Mouse (Mus musculus): ENCODE results near the gene H2afx. TPM values are rescaled to one million over a fixed set of nuclear protein-coding genes. Genes with fewer than 3 reads are reported as not detected.

H2afx gene
- polyA plus RNA-seq, 1 experiment from 2014 or later: 421 TPM

DNA sequence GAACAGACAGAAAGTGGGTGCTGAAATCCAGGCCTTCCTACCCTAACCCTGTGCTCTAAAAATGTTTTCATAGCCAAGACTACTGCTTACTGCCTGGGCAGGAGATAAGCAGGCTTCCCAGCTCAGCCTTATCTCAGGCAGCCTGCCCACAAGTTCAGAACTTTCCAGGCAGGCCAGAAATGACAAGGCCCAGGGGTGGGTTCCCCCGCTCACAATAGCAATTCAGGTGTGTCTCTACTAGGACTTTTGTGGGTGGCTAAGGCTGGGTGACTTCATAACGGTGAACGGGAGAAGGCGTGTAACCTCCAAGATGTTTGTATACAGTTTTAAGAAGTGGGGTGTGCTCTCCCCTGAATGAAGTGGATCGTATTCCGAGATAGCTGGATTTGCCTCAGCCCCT, 8.8 kb downstream of the H2afx start:
- peaks cover 12% of the 10 kb centered on the region; the same call in 1 of the 2 replicates for H3K4me1 ChIP-seq (ENCODE audit: control insufficient read depth, insufficient read depth, low read length)
- no peaks in the 10 kb centered on the region for H3K9me3 ChIP-seq (ENCODE audit: control insufficient read depth, low read length)
- 8% methylated on average over 6 of the region's 6 CpGs for WGBS
- peak overlapping the region; percentile 95; the same call in 1 of the 2 replicates for H3K27ac ChIP-seq (ENCODE audit: low read depth, low read length)
- peaks cover 45% of the 10 kb centered on the region for H3K36me3 ChIP-seq (ENCODE audit: control insufficient read depth, insufficient read depth, low read length)
- no peaks in the 10 kb centered on the region for H3K27me3 ChIP-seq (ENCODE audit: control insufficient read depth, insufficient read depth, low read length)
- peak overlapping the region; percentile 84 for H3K4me2 ChIP-seq (replicated peaks; ENCODE audit: low read depth, low read length)
- ATAC-seq (ENCODE audit: low FRiP score, low TSS enrichment): peak; percentile 5; the same call in 1 of the 2 replicates
- peak overlapping the region; percentile 73 for H3K9ac ChIP-seq (ENCODE audit: low read depth, low read length)
- H3K4me3 ChIP-seq (ENCODE audit: low read length): peak overlapping the region; percentile 64

DNA sequence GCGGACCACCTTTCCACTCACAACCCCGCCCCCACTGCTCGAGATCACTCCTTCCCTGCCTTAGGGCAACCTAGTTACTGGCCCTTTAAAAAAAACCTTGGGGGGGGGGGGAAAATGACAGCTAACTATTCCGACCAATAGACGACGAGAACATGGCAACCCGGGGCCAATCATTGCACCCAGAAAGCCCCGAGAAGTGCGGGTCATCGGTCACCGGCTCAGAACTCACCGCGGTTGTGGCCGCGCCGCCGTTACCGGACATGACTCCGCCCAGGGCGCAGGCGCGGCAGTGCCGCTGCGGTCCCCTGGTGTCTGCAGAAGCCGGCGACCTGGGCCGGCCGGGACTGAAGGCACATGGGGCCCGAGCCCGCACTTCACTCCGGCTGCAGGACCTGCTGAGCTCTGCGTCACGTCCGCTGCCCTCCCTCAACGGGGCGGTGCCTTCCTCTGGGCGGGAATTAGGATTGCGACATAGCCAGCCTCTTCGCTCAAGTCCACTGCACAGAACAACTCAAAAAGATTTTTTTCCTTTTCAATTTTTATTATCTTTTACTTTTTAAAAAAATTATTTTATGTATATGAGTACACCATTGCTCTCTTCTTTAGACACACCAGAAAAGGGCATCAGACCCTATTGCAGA, 9.4 kb downstream of the H2afx start, which contains the start of gene Hmbs:
TSS of gene Hmbs (minus strand) at position 448 of the 641 bp plus-strand sequence.
- peak; percentile 93 for ATAC-seq (ENCODE audit: low FRiP score, low TSS enrichment)
- Histone ChIP-seq H3K4me1 (ENCODE audit: control insufficient read depth, insufficient read depth, low read length) (peaks cover 12% of the 10 kb centered on the region; the same call in 1 of the 2 replicates), H3K9me3 (ENCODE audit: control insufficient read depth, low read length) (no peaks in the 10 kb centered on the region), H3K4me2 (replicated peaks; ENCODE audit: low read depth, low read length) (peak within 1 kb of the TSS; percentile 84), H3K36me3 (ENCODE audit: control insufficient read depth, insufficient read depth, low read length) (peaks cover 46% of the 10 kb centered on the region), H3K27ac (ENCODE audit: low read depth, low read length) (peak within 1 kb of the TSS; percentile 95), H3K9ac (ENCODE audit: low read depth, low read length) (peak within 1 kb of the TSS; percentile 73), H3K27me3 (ENCODE audit: control insufficient read depth, insufficient read depth, low read length) (no peaks in the 10 kb centered on the region), H3K4me3 (ENCODE audit: low read length) (peak within 1 kb of the TSS; percentile 64)
- WGBS: 0% methylated on average over 39 of the region's 39 CpGs

DNA sequence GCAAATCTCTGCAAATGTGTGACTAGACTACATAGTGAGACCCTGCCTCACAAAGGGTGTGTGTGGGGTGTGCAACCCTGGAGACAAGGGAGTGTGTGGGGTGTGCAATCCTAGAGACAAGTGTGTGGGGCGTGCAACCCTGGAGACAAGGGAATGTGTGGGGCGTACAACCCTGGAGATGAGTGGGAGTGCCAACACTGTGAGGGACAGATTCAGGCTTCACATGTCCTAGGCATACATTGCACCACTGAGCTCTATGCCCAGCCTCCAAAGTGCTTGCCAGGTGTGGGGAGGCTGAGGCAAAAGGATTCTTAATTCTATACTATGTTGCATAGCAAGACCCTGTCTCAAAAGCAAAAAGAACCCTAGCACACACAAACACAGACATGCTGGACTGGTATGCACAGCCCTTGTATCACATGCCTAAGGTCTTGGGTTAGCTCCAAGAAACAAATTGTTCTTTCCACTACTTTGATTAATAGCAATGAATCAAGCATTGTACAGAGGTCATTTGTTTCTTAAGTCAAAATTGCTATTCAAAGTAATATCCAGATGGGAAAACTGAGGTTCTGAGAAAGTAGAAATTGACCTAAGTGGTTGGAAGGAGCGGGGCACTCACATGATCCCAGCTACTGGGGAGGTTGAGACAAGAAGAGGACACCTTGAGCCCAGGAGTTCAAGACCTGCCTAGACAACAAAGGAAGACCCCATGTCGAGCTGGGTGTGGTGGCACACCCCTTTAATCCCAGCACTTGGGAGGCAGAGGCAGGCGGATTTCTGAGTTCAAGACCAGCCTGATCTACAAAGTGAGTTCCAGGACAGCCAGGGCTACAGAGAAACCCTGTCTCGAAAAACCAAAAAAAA, 11.3 kb downstream of the H2afx start:
- ATAC-seq (ENCODE audit: low FRiP score, low TSS enrichment): no peak
- 86% methylated on average over 6 of the region's 6 CpGs for WGBS
- Histone ChIP-seq H3K27ac (ENCODE audit: low read depth, low read length) (no peak overlapping the region), H3K4me3 (ENCODE audit: low read length) (no peak overlapping the region), H3K9me3 (ENCODE audit: control insufficient read depth, low read length) (no peaks in the 10 kb centered on the region), H3K4me2 (replicated peaks; ENCODE audit: low read depth, low read length) (no peak overlapping the region), H3K36me3 (ENCODE audit: control insufficient read depth, insufficient read depth, low read length) (peaks cover 46% of the 10 kb centered on the region), H3K4me1 (ENCODE audit: control insufficient read depth, insufficient read depth, low read length) (peaks cover 12% of the 10 kb centered on the region; the same call in 1 of the 2 replicates), H3K27me3 (ENCODE audit: control insufficient read depth, insufficient read depth, low read length) (no peaks in the 10 kb centered on the region), H3K9ac (ENCODE audit: low read depth, low read length) (no peak overlapping the region)

DNA sequence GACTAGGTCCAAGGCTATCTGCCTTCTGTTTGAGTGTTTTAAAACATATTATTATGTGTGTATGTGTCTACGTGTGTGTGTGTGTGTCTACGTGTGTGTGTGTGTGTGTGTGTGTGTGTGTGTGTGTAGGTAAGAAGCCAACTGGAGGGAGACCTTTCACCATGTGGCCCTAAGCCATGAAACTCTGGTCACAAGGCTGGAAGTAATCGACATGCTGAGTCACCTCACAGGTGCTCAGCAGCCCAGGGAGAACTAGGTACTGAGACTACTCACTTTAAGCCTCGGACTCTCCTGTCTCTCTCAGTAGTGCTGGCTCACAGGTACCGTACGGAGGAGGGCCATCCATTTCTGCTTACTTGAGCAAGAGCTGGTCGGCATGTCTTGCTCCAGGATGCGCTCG, 12.7 kb downstream of the H2afx start:
- no peaks in the 10 kb centered on the region for H3K27me3 ChIP-seq (ENCODE audit: control insufficient read depth, insufficient read depth, low read length)
- H3K36me3 ChIP-seq (ENCODE audit: control insufficient read depth, insufficient read depth, low read length): peaks cover 55% of the 10 kb centered on the region
- WGBS: 92% methylated on average over 9 of the region's 9 CpGs

DNA sequence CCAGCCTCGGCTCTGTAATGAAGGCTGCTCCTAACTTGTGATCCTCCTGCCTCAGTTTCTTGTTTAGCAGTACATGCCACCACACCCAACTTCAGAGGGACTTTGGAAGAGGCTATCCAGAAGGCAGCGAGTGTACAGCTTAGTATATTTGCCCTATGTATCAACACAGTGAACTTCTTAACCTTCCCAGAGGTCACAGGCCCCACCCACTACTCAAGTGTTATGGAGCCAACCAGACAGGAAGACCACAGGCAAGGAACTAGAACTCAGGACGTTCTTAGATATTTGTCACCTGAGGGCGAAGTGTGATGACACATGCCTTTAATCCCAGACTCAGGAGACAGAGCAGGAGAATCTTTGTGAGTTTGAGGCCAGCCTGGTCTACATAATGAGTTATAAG, 13.1 kb downstream of the H2afx start:
- 94% methylated on average over 4 of the region's 4 CpGs for WGBS
- ATAC-seq (ENCODE audit: low FRiP score, low TSS enrichment): no peak
- H3K9me3 ChIP-seq (ENCODE audit: control insufficient read depth, low read length): no peaks in the 10 kb centered on the region
- H3K9ac ChIP-seq (ENCODE audit: low read depth, low read length): no peak overlapping the region
- H3K4me3 ChIP-seq (ENCODE audit: low read length): no peak overlapping the region
- H3K27me3 ChIP-seq (ENCODE audit: control insufficient read depth, insufficient read depth, low read length): no peaks in the 10 kb centered on the region
- no peak overlapping the region for H3K4me2 ChIP-seq (replicated peaks; ENCODE audit: low read depth, low read length)
- no peak overlapping the region for H3K27ac ChIP-seq (ENCODE audit: low read depth, low read length)
- peaks cover 60% of the 10 kb centered on the region for H3K36me3 ChIP-seq (ENCODE audit: control insufficient read depth, insufficient read depth, low read length)
- H3K4me1 ChIP-seq (ENCODE audit: control insufficient read depth, insufficient read depth, low read length): peaks cover 6% of the 10 kb centered on the region; the same call in 1 of the 2 replicates

More for the DNA sequence above, 12.7 kb downstream of the H2afx start:
- H3K4me2 ChIP-seq (replicated peaks; ENCODE audit: low read depth, low read length): no peak overlapping the region
- no peak overlapping the region for H3K4me3 ChIP-seq (ENCODE audit: low read length)
- H3K9ac ChIP-seq (ENCODE audit: low read depth, low read length): no peak overlapping the region
- peaks cover 11% of the 10 kb centered on the region; the same call in 1 of the 2 replicates for H3K4me1 ChIP-seq (ENCODE audit: control insufficient read depth, insufficient read depth, low read length)
- H3K9me3 ChIP-seq (ENCODE audit: control insufficient read depth, low read length): no peaks in the 10 kb centered on the region
- no peak for ATAC-seq (ENCODE audit: low FRiP score, low TSS enrichment)
- no peak overlapping the region for H3K27ac ChIP-seq (ENCODE audit: low read depth, low read length)

DNA sequence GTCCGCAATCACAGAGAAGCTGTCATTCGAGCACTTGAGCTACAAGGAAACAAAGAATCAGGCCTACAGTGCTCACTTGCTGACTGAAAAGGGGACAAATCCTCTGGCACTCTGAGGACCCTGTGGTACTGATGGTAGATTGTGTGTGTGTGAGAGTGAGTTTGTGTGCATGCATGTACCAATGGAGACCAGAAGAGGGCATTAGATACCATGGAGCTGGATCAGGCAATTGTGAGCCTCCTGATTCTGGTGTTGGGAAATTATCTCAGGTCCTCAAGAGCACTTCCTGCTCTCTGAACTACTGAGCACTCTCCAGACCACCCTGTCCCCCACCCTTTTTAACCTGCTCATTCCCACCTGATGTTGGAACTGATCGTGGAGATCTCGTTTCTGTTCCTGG, 14.1 kb downstream of the H2afx start:
- no peak overlapping the region for H3K9ac ChIP-seq (ENCODE audit: low read depth, low read length)

DNA sequence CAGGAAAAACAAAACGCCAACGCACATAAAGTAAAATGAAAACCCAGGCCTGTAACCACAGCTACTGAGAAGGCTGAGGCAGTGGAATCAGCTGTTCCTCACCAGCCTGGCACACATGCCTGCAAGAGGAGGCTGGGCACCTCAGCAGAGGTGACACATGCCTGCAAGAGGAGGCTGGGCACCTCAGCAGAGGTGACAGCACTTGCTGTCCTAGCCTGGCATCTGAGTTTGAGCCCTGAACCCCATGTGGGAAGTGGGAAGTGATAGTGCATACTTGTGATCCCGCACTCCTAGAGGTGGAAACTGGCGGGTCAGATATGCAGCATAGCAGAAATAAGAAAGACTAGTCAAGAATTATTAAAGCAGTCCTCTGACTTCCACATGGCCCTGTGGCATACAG, 16.9 kb downstream of the H2afx start:
- H3K4me1 ChIP-seq (ENCODE audit: control insufficient read depth, insufficient read depth, low read length): no peaks in the 10 kb centered on the region
- H3K9ac ChIP-seq (ENCODE audit: low read depth, low read length): no peak overlapping the region
- peaks cover 93% of the 10 kb centered on the region for H3K36me3 ChIP-seq (ENCODE audit: control insufficient read depth, insufficient read depth, low read length)
- no peak overlapping the region for H3K4me3 ChIP-seq (ENCODE audit: low read length)
- 98% methylated on average over 4 of the region's 4 CpGs for WGBS
- no peaks in the 10 kb centered on the region for H3K27me3 ChIP-seq (ENCODE audit: control insufficient read depth, insufficient read depth, low read length)
- ATAC-seq (ENCODE audit: low FRiP score, low TSS enrichment): no peak
- no peak overlapping the region for H3K4me2 ChIP-seq (replicated peaks; ENCODE audit: low read depth, low read length)
- H3K9me3 ChIP-seq (ENCODE audit: control insufficient read depth, low read length): no peaks in the 10 kb centered on the region
- no peak overlapping the region for H3K27ac ChIP-seq (ENCODE audit: low read depth, low read length)

More for the DNA sequence above, 14.1 kb downstream of the H2afx start:
- 100% methylated on average over 4 of the region's 4 CpGs for whole genome bisulfite sequencing
- Histone ChIP-seq H3K27ac (ENCODE audit: low read depth, low read length) (no peak overlapping the region), H3K4me1 (ENCODE audit: control insufficient read depth, insufficient read depth, low read length) (no peaks in the 10 kb centered on the region), H3K4me3 (ENCODE audit: low read length) (no peak overlapping the region), H3K36me3 (ENCODE audit: control insufficient read depth, insufficient read depth, low read length) (peaks cover 69% of the 10 kb centered on the region), H3K27me3 (ENCODE audit: control insufficient read depth, insufficient read depth, low read length) (no peaks in the 10 kb centered on the region), H3K9me3 (ENCODE audit: control insufficient read depth, low read length) (no peaks in the 10 kb centered on the region), H3K4me2 (replicated peaks; ENCODE audit: low read depth, low read length) (no peak overlapping the region)
- no peak for ATAC-seq (ENCODE audit: low FRiP score, low TSS enrichment)

DNA sequence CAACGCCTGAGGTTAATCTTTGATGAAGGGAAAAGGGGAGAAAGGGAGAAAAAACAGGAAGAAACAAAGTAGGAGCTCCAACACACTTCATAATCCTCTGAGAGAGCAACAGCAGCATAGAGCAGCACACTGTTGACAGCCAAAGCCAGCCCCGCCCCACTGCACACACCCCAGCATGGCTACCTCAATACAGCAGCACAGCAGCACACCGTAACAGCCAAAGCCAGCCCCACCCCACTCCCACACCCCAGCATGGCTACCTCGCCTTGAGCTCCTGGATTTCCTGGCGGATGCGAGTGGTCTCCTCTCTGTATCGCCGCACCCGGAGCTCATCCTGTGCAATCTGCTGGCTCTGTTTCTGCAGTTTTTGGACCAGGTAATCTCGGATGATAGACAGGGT, 17.8 kb downstream of the H2afx start:
- Histone ChIP-seq H3K4me1 (ENCODE audit: control insufficient read depth, insufficient read depth, low read length) (no peaks in the 10 kb centered on the region), H3K27me3 (ENCODE audit: control insufficient read depth, insufficient read depth, low read length) (no peaks in the 10 kb centered on the region), H3K4me3 (ENCODE audit: low read length) (no peak overlapping the region), H3K27ac (ENCODE audit: low read depth, low read length) (no peak overlapping the region), H3K36me3 (ENCODE audit: control insufficient read depth, insufficient read depth, low read length) (peaks cover 93% of the 10 kb centered on the region), H3K9ac (ENCODE audit: low read depth, low read length) (no peak overlapping the region), H3K9me3 (ENCODE audit: control insufficient read depth, low read length) (no peaks in the 10 kb centered on the region), H3K4me2 (replicated peaks; ENCODE audit: low read depth, low read length) (no peak overlapping the region)
- no peak for ATAC-seq (ENCODE audit: low FRiP score, low TSS enrichment)
- WGBS: 91% methylated on average over 10 of the region's 10 CpGs

DNA sequence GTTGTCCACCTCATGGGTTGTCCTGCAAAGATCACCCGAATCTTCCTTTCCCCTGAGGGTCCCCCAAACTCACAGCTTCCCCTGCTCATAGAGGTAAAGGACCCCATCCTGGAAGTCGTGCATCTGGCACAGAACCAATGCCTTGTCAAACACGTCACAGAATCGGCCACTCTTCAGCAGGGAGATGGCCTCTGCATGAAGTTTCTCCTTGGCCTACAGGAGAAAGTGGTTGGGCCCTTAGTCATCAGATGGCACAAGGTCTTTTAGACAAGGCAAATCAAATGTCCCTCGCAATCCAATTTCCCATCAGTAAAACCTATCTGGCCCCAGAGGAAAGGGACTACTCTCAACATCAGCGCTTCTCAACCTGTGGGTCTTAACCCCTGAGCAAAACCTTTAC, 18.6 kb downstream of the H2afx start:
- 94% methylated on average over 6 of the region's 6 CpGs for WGBS

More for the DNA sequence above, 18.6 kb downstream of the H2afx start:
- H3K36me3 ChIP-seq (ENCODE audit: control insufficient read depth, insufficient read depth, low read length): peaks cover 92% of the 10 kb centered on the region
- no peaks in the 10 kb centered on the region for H3K9me3 ChIP-seq (ENCODE audit: control insufficient read depth, low read length)
- H3K9ac ChIP-seq (ENCODE audit: low read depth, low read length): no peak overlapping the region
- no peak overlapping the region for H3K4me3 ChIP-seq (ENCODE audit: low read length)
- H3K27me3 ChIP-seq (ENCODE audit: control insufficient read depth, insufficient read depth, low read length): no peaks in the 10 kb centered on the region
- no peaks in the 10 kb centered on the region for H3K4me1 ChIP-seq (ENCODE audit: control insufficient read depth, insufficient read depth, low read length)
- no peak for ATAC-seq (ENCODE audit: low FRiP score, low TSS enrichment)
- no peak overlapping the region for H3K4me2 ChIP-seq (replicated peaks; ENCODE audit: low read depth, low read length)
- H3K27ac ChIP-seq (ENCODE audit: low read depth, low read length): no peak overlapping the region
